Mouse (Mus musculus) MN1 (cell line): ENCODE measurements at regions not wholly inside any gene's neighbourhood (a gene's known extent, or its start where the extent isn't known, plus 50 kb on each side); places are given as distances from the start of the nearest gene placed in this dataset.

Source experiments
- DNase-seq: peaks from one replicate; pipeline ENCODE4 v3.0.0-alpha.2; 2016; ENCODE audit warnings: low spot score

DNA sequence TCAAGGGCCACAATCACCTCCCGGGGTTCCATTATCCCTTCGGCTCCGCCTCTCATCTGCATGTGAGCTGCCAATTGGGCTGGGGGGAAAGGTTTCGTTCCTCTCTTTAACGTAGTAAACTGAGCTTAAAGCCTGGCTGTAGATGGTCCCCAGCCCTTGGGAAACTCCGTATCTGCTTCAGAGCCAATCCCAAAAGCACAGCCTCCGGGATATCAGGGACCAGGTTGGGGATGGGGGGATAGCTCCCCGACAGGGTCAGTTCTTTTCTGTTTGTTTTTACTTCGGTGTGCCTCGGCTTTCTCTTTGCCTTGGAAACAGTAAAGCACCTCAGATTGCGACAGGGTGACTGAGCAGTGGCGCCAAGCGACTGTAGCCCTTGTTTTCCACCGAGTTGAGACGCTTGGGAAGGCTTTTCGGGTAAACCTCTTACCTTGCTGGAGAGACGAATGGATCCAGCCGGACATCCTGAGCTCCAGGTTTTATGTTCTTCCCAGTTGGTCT lies 64.5 kb downstream of the Tfap2c start:
- DNase-seq = no peak

DNA sequence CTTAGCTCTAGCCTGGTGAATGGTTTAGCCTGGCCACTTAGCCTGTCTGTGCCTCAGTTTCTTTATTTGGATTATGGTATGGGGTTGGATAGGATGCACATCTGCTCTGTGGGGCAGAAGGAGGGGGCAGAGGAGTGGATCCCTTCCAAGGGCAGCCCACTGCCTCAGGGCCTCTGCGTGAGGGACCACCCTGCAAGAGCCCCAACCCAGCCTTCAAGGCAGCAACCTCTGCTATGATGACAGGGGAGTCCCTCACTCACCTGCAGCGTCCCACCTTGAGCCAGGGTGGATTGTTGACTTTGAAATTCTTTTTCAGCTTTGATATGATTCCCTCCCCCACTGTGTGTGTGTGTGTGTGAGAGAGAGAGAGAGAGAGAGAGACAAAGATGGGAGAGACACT lies 65.8 kb downstream of the Tfap2c start:
- DNase-seq = no peak

GRCm38 (mm10) chr2:172615582-172615981 lies 66.2 kb downstream of the Tfap2c start:
- no peak for DNase-seq

GRCm38 (mm10) chr2:172619168-172619567 lies 69.8 kb downstream of the Tfap2c start:
- DNase-seq = no peak

DNA sequence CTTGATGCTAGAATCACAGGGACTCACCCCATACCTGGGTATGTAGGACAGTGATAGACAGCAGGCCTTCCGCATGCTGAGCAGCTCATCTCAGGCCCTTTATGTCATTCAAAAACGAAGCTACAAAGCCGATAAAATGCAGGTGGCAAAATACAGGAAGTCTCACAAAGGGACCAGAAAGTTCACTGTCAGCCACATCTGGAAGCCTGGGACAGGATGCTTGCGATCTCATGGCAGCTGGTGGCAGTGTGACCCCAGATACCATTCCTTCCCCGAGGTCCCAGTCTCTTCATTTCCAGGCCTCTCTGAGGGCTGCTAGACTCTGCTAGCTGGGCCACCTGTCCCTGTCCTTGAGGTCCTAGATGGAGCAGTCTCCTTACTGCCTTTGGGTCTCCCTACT lies 70.6 kb downstream of the Tfap2c start:
- no peak for DNase-seq

DNA sequence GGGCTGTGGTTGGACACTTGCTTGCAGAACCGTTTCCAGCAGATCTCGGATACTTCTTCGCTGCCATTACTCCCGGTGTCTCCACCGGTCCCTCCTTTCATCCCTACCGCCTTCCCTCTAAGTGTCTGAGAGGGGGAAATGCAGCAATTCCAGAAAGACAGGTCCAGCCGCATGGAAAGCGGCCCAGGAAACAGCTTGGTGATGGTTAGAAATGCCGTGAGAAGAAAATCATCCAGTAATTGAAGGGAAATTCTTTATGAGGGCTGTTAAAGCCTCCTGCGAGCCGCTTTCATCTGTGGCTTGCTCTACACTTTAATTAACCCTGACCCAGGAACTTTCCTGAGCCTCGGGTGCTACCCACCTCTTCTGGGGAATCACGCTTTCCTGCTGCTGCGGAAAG lies 74.3 kb downstream of the Tfap2c start:
- DNase-seq = no peak

DNA sequence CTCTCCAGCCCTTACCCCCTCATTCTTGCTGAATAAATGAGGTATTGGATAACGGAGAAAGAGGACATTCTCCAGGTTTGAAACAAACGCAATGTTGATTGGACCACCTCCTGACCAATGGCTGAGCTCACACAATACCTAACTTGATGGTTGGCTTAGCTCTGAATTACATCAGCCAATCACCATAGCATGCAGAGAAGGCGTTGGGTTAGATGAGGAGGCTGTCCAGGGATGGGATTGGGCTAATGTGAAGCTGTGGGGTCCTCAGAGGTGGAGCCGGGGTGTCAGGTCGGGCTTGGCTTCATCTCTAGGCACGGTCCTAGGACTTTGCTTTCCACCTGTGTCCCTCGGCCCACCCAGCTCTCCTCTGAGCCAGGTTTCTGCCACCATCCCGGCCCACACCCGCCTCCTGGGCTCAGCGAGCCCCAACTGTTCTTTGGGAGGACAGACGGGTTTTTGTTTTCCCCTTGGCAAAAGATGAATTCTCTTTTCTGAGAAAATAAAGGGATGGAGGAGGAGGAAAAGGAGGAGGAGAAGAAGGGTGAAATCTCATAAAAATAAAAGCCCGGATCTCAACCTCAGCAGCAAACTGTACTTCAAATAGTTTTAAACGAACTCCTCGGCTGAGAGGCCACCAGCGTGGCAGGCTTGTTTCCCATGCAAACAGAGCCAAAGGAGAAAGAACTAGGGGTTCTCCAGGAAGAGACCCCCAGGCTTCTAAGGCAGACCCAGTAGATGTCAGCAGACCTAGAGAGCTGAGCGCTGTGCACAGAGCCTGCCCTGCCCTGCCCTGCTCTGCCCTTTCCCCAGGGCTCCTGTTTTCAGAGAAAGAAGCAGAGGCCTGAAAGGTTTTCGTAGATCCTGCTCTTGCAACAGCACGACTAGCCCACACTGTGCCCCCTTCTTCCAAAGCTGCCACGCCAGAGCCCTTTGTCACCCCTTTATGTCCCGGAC lies 78.2 kb downstream of the Tfap2c start:
- no peak for DNase-seq

DNA sequence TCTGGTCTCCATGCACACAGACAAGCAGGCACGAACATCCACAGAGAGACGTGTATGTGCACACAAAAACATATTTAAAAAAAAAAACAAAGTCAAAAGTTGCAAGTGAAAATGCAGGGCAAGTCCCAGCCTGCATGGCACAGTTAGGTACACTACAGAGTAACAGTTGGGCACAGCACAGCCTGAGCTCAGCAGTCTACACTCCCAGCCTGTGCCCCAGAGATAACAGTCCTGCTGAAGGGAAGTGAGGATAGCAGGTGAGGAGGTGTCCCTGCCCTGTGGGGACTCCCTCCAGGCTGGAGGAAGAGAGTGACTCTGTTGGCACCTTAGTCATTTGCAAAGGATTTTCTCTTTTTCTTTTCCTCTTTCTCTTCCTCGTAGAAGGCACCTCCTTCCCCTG lies 80.9 kb downstream of the Tfap2c start:
- no peak for DNase-seq

GRCm38 (mm10) chr2:172642616-172643015 lies 93.2 kb downstream of the Tfap2c start:
- DNase-seq = no peak

DNA sequence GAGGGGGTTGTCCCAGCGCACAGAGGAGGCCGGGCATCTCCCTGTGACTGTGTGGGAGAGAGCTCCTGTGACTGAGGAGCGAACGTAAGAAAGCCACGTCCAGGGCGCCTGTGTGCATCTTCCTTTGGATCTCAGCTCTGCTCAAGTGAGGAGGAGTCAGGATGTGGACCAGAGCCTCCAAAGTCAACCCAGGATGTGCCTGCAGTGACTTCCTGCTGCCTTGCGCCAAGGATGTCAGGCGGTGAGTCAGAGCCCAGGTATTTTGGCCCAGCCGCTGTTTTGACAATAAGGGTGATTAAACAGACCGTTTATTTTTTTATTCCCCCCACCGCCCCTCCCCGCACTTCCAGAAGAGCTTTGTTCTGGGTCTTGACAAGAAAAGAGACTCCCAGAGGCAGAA lies 94.5 kb downstream of the Tfap2c start:
- DNase-seq = no peak

DNA sequence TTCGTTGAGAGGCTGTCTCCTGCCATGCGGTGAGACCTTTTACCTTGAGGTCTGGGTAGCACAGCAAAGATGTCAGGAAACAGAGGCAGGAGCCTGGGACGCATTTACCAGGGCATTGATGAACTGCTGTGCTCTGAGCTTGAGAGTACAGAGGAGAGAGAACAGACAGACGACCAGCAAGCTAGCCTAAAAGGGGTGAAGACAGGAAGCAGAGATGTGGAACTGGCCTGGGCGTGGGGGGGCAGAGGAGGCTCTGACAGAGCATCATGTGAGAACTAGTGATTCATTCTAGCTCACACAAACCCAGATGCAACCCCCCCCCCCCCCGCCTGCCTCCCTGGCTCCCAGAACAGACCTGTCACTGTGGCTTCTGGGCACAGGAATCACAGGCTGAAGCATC lies 95.1 kb downstream of the Tfap2c start:
- no peak for DNase-seq

DNA sequence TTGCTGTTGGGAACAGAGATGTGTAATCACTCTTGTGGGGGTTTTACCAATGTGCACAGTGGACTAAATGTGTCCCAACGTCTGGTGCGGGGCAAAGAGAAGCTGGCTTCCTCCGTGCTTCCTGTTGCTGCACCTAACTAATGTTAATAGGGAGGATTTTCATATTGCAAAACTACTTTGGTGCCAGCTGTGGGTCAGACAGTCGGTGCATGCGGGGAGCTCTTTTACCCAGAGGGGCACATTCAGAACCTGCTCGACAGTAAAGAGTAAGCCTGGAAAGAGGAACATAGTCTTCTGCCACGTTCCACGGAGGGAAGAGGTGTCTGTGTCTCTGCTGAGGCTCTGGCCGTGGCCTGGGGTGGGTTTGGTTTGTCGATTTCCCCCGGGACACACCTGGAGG lies 98.7 kb downstream of the Tfap2c start:
- DNase-seq = no peak

DNA sequence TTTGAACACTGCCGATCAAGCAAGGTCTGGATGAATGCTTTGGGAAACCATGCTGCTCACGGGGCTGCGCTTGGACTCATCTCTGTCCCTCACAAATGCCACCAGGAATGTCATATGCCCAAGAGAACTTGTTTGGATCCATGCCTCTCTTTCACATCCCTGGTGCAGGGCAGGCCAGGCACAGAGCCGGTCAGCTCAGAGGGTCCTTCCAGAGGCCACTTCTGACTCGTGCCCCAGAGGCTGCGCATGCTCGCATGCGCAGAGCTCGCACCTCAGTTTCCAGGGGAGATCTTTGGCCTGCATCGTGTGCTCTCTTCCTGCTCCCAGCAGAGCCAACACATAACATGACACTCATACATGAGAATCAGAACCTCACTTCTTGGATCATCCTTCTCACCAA lies 111.1 kb downstream of the Tfap2c start:
- DNase-seq = no peak

DNA sequence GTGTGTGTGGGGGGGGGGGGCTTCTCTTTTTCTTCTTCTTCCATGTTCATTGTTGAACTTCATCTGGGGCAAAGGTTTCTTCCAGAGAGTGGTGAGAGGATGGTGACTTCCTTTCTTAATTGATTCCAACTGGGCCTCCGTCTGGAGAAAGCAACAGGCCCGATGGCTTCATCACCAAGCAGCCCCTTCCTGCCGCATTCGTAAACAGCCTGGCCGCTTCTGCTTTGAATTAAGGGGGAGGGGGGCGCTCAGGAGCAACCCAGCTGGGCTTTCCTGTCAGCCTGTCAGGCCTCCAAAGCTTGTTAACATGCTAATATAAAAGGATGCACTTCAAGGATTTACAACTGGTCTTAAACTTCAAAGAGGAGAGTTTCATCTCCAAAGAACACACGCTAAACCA lies 111.5 kb downstream of the Tfap2c start:
- no peak for DNase-seq

DNA sequence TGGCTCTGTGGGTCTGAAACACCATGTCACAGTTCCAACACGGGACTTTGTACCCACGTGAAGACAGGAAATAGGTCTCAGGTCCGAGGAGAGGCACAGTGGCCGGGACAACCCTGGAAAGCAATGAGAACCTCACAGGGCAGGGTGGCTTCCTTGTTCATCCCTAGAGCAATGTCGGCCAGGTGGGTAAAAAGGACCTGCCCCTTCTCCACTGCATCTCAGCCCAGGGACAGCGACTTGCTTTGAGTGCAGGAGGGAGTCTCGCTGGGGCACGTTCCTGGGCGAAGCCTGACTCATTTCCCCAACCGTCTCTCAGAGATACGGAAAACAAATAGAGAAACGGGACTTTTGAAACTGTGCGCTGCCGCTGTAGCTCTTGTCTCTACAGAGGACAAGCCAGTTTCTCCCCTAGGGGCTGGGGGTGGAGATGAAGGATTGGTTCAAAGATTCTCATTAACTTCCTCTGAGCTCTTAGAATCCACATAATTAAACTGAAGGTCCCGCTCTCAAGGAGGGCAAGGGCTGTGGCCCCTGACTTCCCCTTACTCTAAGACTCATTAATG lies 112.1 kb downstream of the Tfap2c start:
- DNase-seq = no peak

- DNase-seq = no peak
These were observed 112.8 kb downstream of the Tfap2c start for GRCm38 (mm10) chr2:172662165-172662564.

GRCm38 (mm10) chr2:172663681-172664080 lies 114.3 kb downstream of the Tfap2c start:
- DNase-seq = no peak

DNA sequence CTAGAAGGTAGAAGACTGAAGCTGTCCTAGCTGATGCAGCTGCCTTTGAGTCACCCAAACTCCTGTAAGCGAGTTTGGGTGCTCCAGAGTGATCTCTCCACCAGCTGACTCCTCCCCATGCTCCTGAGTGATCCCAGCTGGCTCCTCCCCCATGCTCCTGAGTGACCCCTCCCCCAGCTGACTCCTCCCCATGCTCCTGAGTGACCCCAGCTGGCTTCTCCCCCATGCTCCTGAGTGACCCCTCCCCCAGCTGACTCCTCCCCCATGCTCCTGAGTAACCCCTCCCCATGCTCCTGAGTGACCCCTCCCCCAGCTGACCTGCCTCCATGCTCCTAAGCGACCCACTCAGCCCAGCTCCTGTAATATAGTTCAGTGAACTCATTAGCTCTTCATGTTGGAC lies 123.7 kb downstream of the Tfap2c start:
- no peak for DNase-seq

DNA sequence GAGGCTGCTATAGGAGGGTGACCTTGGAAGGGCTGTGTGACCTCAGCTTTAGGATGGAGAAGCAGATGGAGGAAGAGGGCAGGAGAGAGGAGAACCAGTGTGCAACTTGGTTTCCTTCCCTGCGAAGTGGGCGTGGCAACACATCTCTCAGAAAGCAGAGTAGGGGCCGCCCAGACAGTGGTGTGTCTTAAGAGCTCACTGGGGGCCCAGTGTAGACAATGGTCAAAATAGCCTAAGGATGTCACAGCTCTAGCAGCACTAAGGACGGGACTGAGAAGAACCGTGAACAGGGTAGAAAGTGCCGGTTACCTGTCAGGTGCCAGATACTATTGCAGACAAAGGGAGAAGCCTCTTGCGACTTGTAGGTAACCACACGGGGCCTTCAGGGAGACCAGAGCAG lies 125.2 kb downstream of the Tfap2c start:
- no peak for DNase-seq

GRCm38 (mm10) chr2:172675081-172675480 lies 125.7 kb downstream of the Tfap2c start:
- DNase-seq = no peak

DNA sequence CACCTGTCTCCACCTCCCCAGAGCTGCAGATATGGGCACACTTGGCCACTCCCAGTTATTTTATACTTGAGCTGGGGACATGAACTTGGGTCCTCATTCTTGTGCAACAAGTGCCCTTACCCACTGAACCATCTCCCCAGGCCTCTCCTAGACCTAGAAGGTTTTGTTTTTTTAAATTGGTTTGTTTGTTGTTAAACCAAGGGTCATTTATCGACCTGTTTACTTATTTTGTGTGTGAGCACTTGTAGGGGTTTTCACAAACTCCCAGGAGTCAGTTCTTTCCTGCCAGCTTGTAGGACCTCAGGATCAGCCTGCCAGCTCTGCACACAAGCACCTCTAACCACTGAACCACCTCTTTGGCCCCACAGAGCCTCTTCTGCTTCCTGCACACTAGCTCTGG lies 140.8 kb downstream of the Tfap2c start:
- DNase-seq = no peak

GRCm38 (mm10) chr2:172690931-172691651 lies 141.7 kb downstream of the Tfap2c start:
- DNase-seq = no peak

GRCm38 (mm10) chr2:172698961-172699360 lies 149.6 kb downstream of the Tfap2c start:
- DNase-seq = no peak
